Mouse (Mus musculus): ENCODE measurements around the gene Sco2. TPM values are rescaled to one million over a fixed set of nuclear protein-coding genes. Genes with fewer than 3 reads are reported as not detected.
A peak's percentile ranks its signal among the peaks of the same experiment; 100 is the strongest.

The Sco2 gene
- total and polyA plus RNA-seq, 3 experiments, result 25.1 to 40.7 (median 29.4) TPM

DNA sequence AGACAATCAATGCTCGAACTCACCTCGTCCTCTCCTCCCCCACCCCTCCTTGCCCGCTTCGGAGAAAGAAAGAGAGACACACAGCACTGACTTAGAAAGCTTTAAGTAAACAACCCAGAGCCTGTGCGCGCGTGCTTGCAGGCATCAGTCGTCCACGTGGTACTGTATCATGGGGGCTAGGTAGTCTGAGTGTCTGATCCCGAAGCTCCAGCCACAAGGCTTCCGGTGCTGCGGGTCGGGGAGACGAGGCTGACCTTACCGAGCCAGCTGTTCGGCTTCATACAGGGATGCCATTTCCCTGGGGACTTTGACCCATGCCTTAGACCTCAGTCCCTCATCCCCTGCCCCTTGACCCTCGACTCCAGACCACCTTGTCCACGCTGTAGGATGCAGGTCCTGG lies 3.7 kb upstream of the Sco2 start:
- H3K79me2 ChIP-seq (replicated peaks; ENCODE audit: control insufficient read depth, insufficient read depth, low read length), result no peaks in the 10 kb centered on the region
- H3K4me3 ChIP-seq, result no peak overlapping the region
- no peak overlapping the region for H3K9ac ChIP-seq (ENCODE audit: low read depth, low read length)
- intact Hi-C loops (cut with DNase I), result loop anchor here (10.0 kb wide), 1 partner anchor 233 kb away; the partner anchor contains the start of genes Mapk11 and Mapk12
- no peaks in the 10 kb centered on the region for H3K36me3 ChIP-seq (ENCODE audit: control insufficient read depth, insufficient read depth, low read length)
- DNase-seq, result no peak
- peaks cover 7% of the 10 kb centered on the region for H3K4me1 ChIP-seq (ENCODE audit: control insufficient read depth, insufficient read depth, low read length)
- 0 out of 2 replicates have a peak, but pooled peaks cover 2% of the 10 kb centered on the region for H3K27me3 ChIP-seq (ENCODE audit: control insufficient read depth, insufficient read depth, low read length)
- no peak for TF ChIP-seq CTCF (IDR thresholded peaks at IDR 0.05)
- TF ChIP-seq POLR2A (IDR thresholded peaks at IDR 0.05; ENCODE audit: insufficient read depth, low read depth, low read length), result no peak
- TF ChIP-seq EP300 (IDR thresholded peaks at IDR 0.05; ENCODE audit: insufficient read depth, low read depth, low read length), result no peak
- 14% methylated on average over 18 of the region's 18 CpGs for WGBS
- H3K27ac ChIP-seq, result no peak overlapping the region

DNA sequence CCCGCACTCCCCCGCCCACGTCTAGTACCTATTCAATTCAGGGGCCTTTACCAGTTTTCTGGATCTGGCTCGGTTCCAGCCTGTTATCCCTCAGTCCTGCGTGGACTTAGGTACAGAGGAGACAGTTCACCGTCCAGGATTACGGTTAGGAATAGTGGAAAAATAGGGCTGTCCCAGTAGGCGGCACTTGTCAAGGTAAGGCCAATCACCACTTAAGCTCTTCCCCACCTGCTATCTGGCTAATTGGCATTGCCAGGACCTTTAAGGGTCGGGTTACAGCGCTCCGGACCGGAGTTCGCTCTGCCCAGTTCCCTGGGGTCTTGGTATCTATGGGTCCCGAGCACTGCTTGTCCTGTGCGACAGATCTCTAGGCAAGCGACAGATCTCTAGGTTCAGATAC lies 3.3 kb upstream of the Sco2 start, which contains the start of gene Tymp:
Tymp (minus strand) TSS at position 83 of the 400 bp plus-strand sequence.
- Histone ChIP-seq H3K79me2 (replicated peaks; ENCODE audit: control insufficient read depth, insufficient read depth, low read length) (no peaks in the 10 kb centered on the region), H3K27me3 (ENCODE audit: control insufficient read depth, insufficient read depth, low read length) (0 out of 2 replicates have a peak, but pooled peaks cover 2% of the 10 kb centered on the region), H3K36me3 (ENCODE audit: control insufficient read depth, insufficient read depth, low read length) (no peaks in the 10 kb centered on the region), H3K27ac (no peak within 1 kb of the TSS), H3K4me3 (no peak within 1 kb of the TSS), H3K4me1 (ENCODE audit: control insufficient read depth, insufficient read depth, low read length) (peaks cover 7% of the 10 kb centered on the region), H3K9ac (ENCODE audit: low read depth, low read length) (no peak within 1 kb of the TSS)
- intact Hi-C loops (cut with DNase I), result loop anchor here (10.0 kb wide), 1 partner anchor 232 kb away; the partner anchor contains the start of genes Mapk11 and Mapk12
- 42% methylated on average over 16 of the region's 16 CpGs for WGBS
- DNase-seq, result no peak
- TF ChIP-seq EP300 (IDR thresholded peaks at IDR 0.05; ENCODE audit: insufficient read depth, low read depth, low read length), result no peak
- no peak for TF ChIP-seq POLR2A (IDR thresholded peaks at IDR 0.05; ENCODE audit: insufficient read depth, low read depth, low read length)
- no peak for TF ChIP-seq CTCF (IDR thresholded peaks at IDR 0.05)

GRCm38 (mm10) chr15:89376040-89376439 lies 2.4 kb upstream of the Sco2 start:
- Histone ChIP-seq H3K27me3 (ENCODE audit: control insufficient read depth, insufficient read depth, low read length) (0 out of 2 replicates have a peak, but pooled peaks cover 2% of the 10 kb centered on the region), H3K79me2 (replicated peaks; ENCODE audit: control insufficient read depth, insufficient read depth, low read length) (no peaks in the 10 kb centered on the region), H3K9ac (ENCODE audit: low read depth, low read length) (no peak overlapping the region), H3K4me3 (no peak overlapping the region), H3K27ac (no peak overlapping the region), H3K4me1 (ENCODE audit: control insufficient read depth, insufficient read depth, low read length) (peaks cover 7% of the 10 kb centered on the region), H3K36me3 (ENCODE audit: control insufficient read depth, insufficient read depth, low read length) (no peaks in the 10 kb centered on the region)
- WGBS, result 81% methylated on average over 7 of the region's 7 CpGs
- TF ChIP-seq POLR2A (IDR thresholded peaks at IDR 0.05; ENCODE audit: insufficient read depth, low read depth, low read length) (no peak), EP300 (IDR thresholded peaks at IDR 0.05; ENCODE audit: insufficient read depth, low read depth, low read length) (no peak), CTCF (IDR thresholded peaks at IDR 0.05) (no peak)
- no peak for DNase-seq
- intact Hi-C loops (cut with DNase I), result loop anchor here (10.0 kb wide), 1 partner anchor 231 kb away; the partner anchor contains the start of genes Mapk11 and Mapk12

- 88% methylated on average over 17 of the region's 17 CpGs for WGBS
- intact Hi-C loops (cut with DNase I), result loop anchor here (2.0 to 10.0 kb wide), 3 partner anchors 54 to 230 kb away; partner anchors contain the start of genes C730034F03Rik, Chkb, Gm44502 and Mapk11
- H3K9ac ChIP-seq (ENCODE audit: low read depth, low read length), result no peak overlapping the region
- no peaks in the 10 kb centered on the region for H3K79me2 ChIP-seq (replicated peaks; ENCODE audit: control insufficient read depth, insufficient read depth, low read length)
- H3K4me3 ChIP-seq, result no peak overlapping the region
- H3K27ac ChIP-seq, result no peak overlapping the region; the same call in 1 of the 2 replicates
- 0 out of 2 replicates have a peak, but pooled peaks cover 2% of the 10 kb centered on the region for H3K27me3 ChIP-seq (ENCODE audit: control insufficient read depth, insufficient read depth, low read length)
- DNase-seq, result no peak
- H3K36me3 ChIP-seq (ENCODE audit: control insufficient read depth, insufficient read depth, low read length), result no peaks in the 10 kb centered on the region
- no peak for TF ChIP-seq CTCF (IDR thresholded peaks at IDR 0.05)
- no peak for TF ChIP-seq POLR2A (IDR thresholded peaks at IDR 0.05; ENCODE audit: insufficient read depth, low read depth, low read length)
- no peak for TF ChIP-seq EP300 (IDR thresholded peaks at IDR 0.05; ENCODE audit: insufficient read depth, low read depth, low read length)
- peaks cover 7% of the 10 kb centered on the region for H3K4me1 ChIP-seq (ENCODE audit: control insufficient read depth, insufficient read depth, low read length)
Measured at GRCm38 (mm10) chr15:89374801-89375534, 1.3 kb upstream of the Sco2 start.

GRCm38 (mm10) chr15:89374340-89374739 lies 694 bp upstream of the Sco2 start:
- H3K27ac ChIP-seq, result peak overlapping the region; percentile 99
- 0 out of 2 replicates have a peak, but pooled peaks cover 2% of the 10 kb centered on the region for H3K27me3 ChIP-seq (ENCODE audit: control insufficient read depth, insufficient read depth, low read length)
- H3K9ac ChIP-seq (ENCODE audit: low read depth, low read length), result peak overlapping the region; percentile 59
- intact Hi-C loops (cut with DNase I), result loop anchor here (2.0 to 10.0 kb wide), 3 partner anchors 54 to 230 kb away; partner anchors contain the start of genes C730034F03Rik, Chkb, Gm44502 and Mapk11
- H3K79me2 ChIP-seq (replicated peaks; ENCODE audit: control insufficient read depth, insufficient read depth, low read length), result no peaks in the 10 kb centered on the region
- TF ChIP-seq CTCF (IDR thresholded peaks at IDR 0.05) (no peak; the same call in 1 of the 2 replicates), EP300 (IDR thresholded peaks at IDR 0.05; ENCODE audit: insufficient read depth, low read depth, low read length) (no peak), POLR2A (IDR thresholded peaks at IDR 0.05; ENCODE audit: insufficient read depth, low read depth, low read length) (no peak)
- DNase-seq, result no peak
- peak overlapping the region; percentile 63 for H3K4me3 ChIP-seq
- no peaks in the 10 kb centered on the region for H3K36me3 ChIP-seq (ENCODE audit: control insufficient read depth, insufficient read depth, low read length)
- H3K4me1 ChIP-seq (ENCODE audit: control insufficient read depth, insufficient read depth, low read length), result peaks cover 7% of the 10 kb centered on the region
- whole genome bisulfite sequencing, result 44% methylated on average over 9 of the region's 9 CpGs
